Mouse (Mus musculus) neutrophil, adult 5-6 weeks (primary cell): ENCODE data around the gene Ephb1. TPM values are rescaled to one million over a fixed set of nuclear protein-coding genes. Genes with fewer than 3 reads are reported as not detected.

Source experiments
- ATAC-seq: fragments of 151-379, 151-347 bp; 2 replicates; pipeline ENCODE4 v1.8.0; 2017; ENCODE audit warnings: mild to moderate bottlenecking, moderate TSS enrichment; ENCODE audit not compliant: insufficient number of reproducible peaks, poor library complexity, low FRiP score, severe bottlenecking; ENCODE audit errors: extremely low read depth
- total RNA-seq: library from RNA; stranded (forward); fragments of 200-1000 nt; gene quantifications from 2 replicates; pipeline ENCODE4 v1.2.3, GENCODE M21; 2017

Gene Ephb1
- total RNA-seq, 1 experiment from 2014 or later: not detected

GRCm38 (mm10) chr9:102033231-102033630 lies 321.3 kb downstream of the Ephb1 start:
- no peak for ATAC-seq

- ATAC-seq: no peak
Observed at GRCm38 (mm10) chr9:102032376-102032775, 322.1 kb downstream of the Ephb1 start.

- ATAC-seq: no peak
Observed at GRCm38 (mm10) chr9:102029661-102030060, 324.8 kb downstream of the Ephb1 start.

GRCm38 (mm10) chr9:102026136-102026535 lies 328.4 kb downstream of the Ephb1 start:
- no peak for ATAC-seq

- no peak for ATAC-seq
Observed at GRCm38 (mm10) chr9:102025141-102025540, 329.4 kb downstream of the Ephb1 start.

GRCm38 (mm10) chr9:102015516-102015915 lies 339.0 kb downstream of the Ephb1 start:
- ATAC-seq: no peak

- no peak for ATAC-seq
Observed at GRCm38 (mm10) chr9:102007706-102008105, 346.8 kb downstream of the Ephb1 start.

GRCm38 (mm10) chr9:102006539-102006938 lies 348.0 kb downstream of the Ephb1 start:
- ATAC-seq: no peak

- no peak for ATAC-seq
Observed at GRCm38 (mm10) chr9:102002920-102003319, 351.6 kb downstream of the Ephb1 start.

- ATAC-seq: no peak
Observed at GRCm38 (mm10) chr9:102002186-102002585, 352.3 kb downstream of the Ephb1 start.

GRCm38 (mm10) chr9:102001633-102002165 lies 352.8 kb downstream of the Ephb1 start:
- ATAC-seq: no peak

- no peak for ATAC-seq
Observed at GRCm38 (mm10) chr9:101999690-102000089, 354.8 kb downstream of the Ephb1 start.

GRCm38 (mm10) chr9:101996771-101997500 lies 357.6 kb downstream of the Ephb1 start:
- ATAC-seq: no peak

- ATAC-seq: no peak
Observed at GRCm38 (mm10) chr9:101996183-101996582, 358.3 kb downstream of the Ephb1 start.

- no peak for ATAC-seq
Observed at GRCm38 (mm10) chr9:101995423-101996156, 358.9 kb downstream of the Ephb1 start.

GRCm38 (mm10) chr9:101994086-101994485 lies 360.4 kb downstream of the Ephb1 start:
- ATAC-seq: no peak

- ATAC-seq: no peak
Observed at GRCm38 (mm10) chr9:101990836-101991235, 363.7 kb downstream of the Ephb1 start.

GRCm38 (mm10) chr9:101990032-101990431 lies 364.5 kb downstream of the Ephb1 start:
- no peak for ATAC-seq

- ATAC-seq: no peak
Observed at GRCm38 (mm10) chr9:101986910-101987309, 367.6 kb downstream of the Ephb1 start.

GRCm38 (mm10) chr9:101982378-101982777 lies 372.1 kb downstream of the Ephb1 start:
- no peak for ATAC-seq
